Mouse (Mus musculus) mesoderm, embryonic 11.5 days (tissue): ENCODE measurements around the gene Elavl3.

Experiments used
- DNase-seq: peaks from one replicate; pipeline ENCODE4 v3.0.0-alpha.2; 2012; ENCODE audit warnings: low read depth, low spot score

Elavl3 gene

DNA sequence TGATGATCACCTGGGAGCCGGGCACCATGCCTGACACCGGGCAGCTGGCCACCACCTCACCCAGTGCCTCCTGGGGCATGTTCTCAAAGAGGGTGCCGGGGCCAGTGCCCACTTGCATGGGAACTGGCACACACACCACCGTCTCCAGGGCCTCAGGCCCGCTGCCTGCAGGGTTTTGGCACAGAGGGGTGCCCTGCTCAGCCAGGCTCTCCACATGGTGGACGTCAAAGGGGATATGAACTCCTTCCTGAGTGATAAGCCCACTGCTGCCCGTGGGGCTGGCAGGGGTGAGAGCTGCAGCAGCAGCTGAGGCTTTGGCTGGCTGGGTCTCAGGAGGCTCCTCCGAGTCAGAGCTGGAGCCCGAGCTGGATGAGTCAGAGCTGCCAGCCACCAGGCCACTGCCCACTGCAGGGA, 6.2 kb upstream of the Elavl3 start:
- DNase-seq: no peak

DNA sequence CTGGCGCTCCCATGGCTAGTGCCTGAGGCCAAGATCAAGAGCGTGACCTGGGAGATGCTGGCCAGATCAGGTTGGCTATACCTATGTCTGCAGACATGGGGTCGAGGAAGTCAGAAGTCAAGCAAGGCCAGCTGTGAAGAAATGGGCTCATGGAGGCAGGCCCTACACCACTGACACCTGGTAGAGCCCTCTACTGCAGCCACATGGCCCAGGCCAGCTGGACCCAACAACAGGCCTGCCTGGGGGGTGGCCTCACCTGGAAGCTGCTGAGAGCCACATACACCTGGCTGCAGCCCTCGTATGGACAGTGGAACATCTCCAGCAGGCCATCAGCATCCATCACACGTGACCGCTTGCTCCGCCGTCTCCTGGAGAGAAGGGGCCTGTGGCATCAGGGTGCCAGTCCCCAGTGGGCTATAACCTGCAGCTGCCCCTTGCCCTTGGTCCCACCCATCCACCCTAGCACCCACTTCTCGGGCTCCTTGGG, 5.3 kb upstream of the Elavl3 start:
- DNase-seq: no peak

DNA sequence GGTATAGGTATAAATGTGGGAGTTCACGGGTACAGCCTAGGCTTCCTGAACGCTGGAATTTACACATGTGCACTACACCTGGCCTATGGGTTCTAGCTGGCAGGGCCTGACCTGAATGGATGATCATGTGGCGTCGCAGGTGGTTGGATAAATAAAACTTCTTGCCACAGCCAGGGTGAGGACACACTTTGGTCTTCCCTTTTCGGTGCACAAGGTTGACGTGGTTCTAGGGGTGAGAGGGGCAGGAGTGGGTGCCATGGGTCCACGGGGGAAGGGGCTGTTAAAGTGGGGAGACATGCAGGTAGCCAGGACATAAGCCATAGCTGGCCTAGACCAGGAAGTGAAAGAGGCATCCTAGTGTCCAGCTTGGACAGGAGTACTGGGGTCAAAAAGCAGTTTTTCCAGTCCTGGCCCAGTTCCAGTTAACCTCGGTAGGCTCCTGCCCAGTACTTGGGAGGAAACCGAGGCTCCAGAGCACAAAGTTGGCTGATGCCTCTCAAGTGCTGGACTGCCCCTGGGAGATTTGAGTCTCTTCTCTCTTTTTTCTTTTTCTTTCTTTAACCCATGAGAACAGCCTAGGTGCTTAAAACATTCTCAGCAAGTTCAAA, 4.6 kb upstream of the Elavl3 start:
- DNase-seq: no peak

DNA sequence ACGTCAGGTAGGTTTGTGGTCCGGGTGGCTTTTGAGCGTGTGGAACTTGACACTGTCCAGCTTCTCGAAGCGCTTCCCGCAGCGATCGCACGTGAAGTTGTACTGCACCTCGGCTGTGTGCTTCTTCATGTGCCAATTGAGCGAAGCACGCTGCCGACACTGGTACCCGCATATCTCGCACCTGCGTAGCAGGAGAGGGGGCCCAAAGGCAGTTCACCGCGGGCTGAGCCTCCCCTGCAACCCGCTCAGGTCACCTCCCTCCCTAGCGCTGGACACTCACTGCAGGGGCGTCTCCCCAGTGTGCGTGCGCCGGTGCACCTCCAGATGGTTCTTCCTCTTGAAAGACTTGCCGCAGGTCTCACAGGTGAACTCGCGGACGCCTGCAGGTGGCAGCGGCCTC, 3.9 kb upstream of the Elavl3 start:
- no peak for DNase-seq

DNA sequence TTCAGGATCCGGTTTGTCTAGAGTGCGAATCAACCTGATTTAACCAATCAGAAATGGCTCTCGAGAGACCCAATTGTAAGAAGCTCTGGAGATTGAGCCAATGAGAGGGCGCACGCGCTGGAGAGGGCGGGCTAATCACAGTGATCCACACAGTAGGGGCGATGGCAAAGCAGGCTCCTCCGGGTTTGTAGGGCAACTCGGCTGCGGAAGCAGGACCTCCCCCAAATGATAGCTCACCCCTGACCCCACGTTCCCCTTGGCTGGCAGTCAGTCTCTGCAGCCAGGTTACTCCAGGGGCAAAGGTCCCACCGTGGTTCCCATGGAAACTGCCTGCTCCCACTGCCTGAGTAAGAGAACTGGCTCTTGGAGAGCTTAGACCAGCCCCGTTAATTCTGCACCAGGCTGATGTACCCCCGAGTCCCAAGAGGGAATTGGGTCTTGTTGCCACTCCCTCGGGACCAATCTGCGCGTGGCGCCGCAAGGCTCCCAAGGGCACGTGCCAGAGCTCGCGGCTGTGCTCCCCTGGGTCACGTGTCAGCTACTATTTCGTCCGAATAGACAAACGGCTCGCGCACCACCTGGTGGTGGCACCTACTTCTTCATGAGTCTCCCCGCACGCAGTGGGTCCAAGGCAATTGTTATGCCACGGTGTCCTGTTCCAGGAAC, 2.7 kb upstream of the Elavl3 start:
- peak; percentile 83 for DNase-seq

DNA sequence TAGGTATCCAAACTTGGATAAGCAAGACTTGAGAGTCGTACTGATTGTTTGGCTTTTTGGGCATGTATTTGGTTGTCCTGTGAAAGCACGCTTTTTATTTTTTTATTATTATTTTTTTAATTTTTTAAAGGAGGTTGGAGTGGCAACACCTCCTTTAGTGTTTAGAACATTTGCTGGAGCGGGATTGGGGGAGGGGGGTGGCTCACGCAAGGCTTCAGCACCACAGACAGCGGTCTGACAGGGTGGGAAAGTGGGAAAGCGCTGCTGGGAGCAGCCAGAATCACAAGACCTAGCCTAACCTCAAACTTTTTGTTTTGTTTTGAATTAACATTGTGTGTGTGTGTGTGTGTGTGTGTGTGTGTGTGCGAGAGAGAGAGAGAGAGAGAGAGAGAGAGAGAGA, 1.8 kb upstream of the Elavl3 start:
- DNase-seq: no peak

DNA sequence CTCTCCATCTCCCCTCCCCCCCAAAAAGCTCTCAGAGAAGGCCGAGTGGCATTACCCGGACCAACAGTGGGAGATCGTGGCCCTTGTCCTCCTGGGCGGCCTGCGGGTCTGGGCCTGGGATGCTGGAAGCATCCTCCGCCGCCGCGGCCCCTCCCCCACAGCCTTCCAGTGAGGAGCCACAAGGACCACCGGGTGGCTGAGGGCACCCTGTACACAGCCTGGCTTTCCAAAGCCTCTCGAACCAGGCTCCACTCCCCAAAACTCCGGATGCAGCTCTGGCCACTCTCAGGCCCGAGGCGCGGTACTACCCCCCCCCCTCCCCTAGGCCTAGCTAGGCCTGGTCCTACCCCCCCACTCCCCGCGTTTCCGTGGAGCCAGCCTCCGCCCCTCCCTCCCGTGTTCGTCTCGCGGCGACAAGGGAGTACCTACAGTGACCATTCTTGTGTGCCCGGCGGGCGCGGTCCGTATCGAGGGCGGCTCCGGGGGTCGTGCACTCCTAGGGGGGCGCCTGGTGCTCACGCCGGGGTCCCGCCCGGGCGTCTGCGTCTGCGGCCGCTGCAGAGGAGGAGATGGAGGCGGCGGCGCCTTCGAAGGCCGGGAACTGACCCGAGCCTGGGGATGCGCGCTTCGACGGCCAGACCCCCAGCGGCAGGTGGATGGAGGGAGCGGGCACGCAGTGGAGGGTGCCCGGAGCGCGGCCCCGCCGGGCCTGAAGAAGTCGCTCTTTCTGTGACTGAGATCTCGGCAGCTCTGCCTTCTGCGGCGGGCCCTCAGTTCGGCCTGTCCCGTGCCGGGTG, 464 bp downstream of the Elavl3 start:
- DNase-seq: no peak

DNA sequence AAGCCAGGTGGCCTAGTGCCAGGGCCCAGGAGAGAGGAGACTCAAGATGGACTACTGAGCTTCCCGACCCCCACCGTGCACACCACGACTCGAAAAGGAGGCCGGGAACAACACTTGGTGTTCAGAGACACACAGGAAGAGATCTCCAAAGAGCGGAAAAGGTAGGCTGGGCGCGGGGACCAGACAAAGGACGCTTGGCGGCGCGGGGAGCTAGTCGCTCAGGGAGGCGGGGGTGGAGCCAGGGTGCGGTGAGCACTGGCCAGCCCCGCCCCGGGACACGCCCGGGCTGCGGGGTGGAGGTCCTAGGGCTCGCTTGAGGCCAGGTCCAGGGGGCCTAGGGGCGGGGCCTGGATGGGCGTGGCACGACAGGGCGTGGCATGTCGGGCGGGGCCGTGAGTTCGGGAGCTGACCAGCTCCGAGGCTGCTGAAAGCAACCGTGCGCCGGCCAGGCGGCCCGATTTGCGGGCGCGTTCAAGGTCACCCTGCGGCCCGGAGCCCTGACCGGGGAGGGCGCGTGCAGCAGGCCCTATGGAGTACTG, 1.4 kb downstream of the Elavl3 start:
- peak; percentile 85 for DNase-seq

DNA sequence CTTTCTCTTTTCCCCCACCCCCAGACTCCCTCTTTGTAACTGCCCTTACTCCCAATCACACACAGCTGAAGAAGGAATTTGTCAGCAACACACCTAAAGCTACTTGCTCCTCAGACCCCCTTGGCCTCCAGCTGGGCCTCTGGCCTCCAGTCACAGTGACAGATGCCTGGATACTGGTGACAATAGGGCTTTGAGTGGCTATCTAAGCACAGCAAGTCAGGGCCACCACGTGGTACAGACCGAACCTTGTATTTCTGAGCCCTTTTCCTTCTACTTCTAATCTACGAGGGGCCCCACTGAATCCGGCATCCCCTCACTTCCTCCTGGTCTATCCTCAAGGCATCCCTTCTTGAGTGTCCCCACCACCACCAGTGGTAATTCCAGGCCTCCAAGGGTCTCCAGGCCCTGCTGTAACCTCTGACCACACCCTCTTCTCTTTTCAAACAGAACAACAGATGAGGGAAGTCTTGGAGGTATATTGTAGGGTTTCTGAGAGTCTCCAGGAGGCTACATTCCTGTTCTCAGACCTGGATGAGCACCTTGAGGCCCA, 2.0 kb downstream of the Elavl3 start:
- DNase-seq: no peak

DNA sequence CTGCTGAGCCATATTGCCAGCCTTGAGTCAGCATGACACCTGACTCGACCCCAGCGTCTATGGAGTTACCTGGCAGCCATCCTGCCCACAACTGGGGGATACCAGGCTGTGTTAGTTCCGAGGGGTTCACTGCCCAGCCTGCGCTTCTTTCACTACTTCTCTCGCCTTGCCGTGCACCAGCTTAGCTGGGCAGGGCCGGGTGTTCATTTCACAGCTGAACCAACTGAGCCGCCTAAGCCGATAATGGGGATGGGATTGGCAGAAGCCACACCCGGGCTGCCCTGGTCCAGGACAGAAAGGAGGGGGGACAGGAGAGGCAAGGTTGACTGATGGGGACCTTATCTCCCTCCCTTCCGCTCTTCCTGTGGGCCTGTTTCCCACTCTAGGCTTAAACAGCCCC, 2.5 kb downstream of the Elavl3 start:
- DNase-seq: no peak

DNA sequence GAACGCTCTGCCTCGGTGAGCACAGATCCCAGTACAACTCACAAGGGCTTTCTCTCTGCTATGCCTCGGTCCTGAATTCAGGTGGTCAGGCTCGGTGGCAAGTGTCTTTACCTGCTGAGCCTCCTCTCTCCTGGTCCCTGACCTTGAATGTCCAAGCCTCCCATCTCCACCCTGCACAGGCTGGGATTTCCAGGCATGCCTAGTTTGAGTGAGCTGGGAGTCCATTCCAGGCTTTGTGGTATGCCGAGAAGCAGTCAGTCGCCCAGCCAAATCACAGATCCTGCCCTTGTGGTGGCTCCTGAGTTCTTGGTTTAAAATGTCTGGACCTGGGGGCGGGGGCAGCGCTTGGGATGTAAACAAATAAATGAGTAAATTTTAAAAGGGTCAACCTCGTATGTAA, 4.5 kb downstream of the Elavl3 start:
- no peak for DNase-seq

DNA sequence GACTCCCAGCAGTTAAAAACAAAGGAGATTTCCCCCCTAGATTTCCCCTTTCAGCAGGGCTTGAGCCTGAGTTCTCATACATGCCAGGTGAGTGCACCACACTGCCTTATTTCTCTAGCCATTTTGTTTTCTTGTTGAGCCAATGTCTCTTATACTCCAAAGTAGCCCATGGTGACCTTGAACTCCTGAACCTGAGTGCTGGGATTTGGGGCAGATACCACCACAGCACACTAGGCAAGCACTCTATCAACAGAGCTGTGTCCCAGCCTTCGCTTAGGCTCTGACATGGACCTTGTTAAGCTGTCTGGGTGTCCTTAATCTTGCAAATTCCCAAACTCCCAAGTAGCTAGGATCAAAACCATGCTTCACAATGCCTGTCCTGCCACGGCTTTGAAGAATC, 10.0 kb downstream of the Elavl3 start:
- no peak for DNase-seq

DNA sequence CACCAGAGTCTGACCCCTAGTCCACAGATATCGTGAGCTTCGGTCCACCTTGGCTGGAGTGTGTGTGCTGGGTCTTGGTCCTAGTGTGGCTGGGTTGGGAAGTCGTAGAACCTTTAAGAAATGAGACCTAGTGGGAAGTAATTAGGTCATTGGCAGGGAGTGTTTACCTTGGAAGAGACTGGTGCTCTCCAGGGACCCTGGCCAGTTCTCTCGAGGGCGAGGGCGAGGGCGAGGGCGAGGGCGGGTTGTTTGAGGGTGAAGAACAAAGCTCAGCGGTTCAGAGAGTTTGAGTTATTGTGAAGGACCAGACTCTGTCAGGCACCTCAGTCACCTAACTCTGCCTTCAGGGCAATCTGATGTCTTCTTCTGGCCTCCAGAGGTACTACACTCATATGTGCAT, 14.0 kb downstream of the Elavl3 start:
- no peak for DNase-seq

DNA sequence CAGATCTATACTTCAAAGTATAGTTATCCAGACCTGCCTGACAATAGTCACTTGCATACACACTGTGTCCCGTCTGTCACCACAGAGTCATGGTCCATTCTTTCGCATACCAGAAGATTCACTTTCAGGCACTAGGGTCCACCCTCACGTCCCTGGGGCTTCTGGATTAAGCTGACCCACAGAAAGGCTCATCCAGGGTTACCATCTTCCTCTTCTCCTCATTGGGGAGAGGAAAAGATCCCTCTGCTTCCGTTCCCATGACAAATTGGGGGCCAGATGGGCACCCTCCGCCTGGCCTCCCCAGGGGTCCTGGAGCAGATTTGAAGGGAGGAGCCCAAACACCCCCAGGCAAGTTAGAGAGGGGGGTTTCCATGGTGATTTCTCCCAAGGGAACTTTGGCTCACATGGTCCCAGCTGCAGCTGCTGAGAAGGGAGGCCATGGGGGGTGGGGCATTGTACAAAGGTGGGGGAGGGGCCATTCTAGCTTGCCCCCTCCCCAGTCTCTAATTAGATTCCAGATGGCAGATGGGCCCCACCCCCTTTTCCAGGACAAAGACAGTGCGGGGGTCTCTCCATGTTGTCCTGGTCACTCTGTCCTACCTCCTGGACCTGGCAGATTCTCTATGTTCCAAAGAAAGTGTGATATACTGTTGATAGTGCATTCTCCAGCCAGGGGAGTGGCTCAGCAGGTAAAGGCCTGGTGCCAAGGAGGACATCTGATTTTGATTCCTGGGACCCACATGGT, 16.4 kb downstream of the Elavl3 start:
- DNase-seq: peak; percentile 73

DNA sequence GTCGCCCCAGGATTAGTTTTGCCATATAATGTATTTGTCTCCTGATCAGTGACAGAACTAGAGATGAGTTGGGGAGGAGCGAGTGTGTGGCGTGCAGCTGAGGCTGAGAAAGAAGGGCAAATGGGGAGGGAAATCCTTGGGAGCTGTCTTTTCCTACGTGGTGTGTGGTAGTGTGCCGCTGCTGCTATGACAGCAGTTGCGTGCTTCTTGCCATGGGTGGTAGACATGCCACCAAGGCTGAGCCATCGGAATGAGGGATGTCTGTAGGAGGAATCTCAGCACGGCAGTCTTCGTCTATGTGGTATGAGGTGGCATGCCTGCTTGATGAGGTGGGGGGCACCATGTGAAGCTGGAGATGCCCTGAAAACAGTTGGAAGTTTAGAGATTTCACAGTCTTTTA, 21.4 kb downstream of the Elavl3 start:
- no peak for DNase-seq

DNA sequence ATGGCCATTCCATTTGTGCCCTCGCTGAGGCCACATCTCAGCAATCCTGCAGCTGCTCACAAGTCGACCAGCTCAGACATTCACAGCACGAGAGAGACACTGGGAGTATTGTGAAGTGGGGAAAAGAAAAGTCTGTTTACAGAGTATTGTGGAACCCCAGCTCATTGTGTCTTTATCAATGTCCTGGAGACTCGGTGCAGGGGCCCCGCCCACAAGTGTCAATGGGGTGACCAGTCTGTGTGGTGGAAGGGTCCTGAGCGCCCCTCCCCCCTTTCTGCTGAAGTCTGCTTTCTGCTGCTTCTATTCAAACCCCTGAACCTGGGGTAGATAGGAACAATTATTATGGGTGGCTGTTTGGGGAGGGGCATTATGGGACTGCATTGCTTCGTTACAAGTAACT, 23.4 kb downstream of the Elavl3 start:
- peak; percentile 36 for DNase-seq

DNA sequence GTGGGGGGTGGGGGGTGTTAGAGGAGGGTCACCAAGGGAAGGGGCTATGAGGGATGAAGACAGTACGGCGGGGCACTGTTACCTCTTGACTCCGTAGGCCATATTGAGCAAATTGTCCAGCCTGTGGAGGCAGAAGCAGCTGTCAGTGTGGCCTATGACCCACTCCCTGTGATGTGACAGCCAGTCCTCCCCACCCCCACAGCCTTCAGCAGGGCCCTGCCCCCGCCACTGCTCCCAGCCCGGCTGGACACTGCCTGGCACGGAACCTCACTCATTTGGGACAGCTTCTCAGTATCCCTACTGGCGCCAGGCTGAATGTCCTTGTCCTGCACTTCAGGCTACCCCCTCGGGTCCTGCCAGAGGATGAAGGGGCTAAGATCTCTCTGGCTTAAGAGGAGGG, 27.2 kb downstream of the Elavl3 start:
- no peak for DNase-seq

DNA sequence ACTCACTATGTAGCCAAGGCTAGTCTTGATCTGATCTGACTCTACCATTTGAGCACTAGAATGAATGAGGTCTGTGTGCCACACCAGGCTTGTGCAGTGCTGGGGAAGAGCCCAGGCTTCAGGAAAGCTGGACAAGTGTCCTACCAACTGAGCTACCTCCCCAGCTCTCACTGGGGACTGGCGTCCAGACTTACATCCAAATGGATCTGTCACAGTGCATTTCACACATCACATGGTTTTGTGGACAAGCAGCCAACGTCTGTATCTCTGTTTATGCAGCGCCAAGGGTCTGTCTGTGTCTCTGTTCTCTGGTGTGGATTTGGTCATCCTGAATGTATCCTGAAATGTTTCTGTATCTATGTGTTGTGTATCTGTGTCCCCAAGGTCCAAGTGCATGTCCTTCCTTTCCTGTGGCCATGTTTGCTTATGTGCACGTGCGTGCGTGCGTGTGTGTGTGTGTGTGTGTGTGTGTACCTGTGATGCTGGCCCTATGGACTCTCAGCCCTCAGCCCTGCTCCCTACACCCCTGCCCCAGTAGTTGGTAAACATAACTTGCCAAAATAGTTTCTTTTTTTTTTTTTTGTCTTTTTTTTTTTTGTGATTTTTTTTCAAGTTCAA, 34.5 kb downstream of the Elavl3 start:
- DNase-seq: no peak

DNA sequence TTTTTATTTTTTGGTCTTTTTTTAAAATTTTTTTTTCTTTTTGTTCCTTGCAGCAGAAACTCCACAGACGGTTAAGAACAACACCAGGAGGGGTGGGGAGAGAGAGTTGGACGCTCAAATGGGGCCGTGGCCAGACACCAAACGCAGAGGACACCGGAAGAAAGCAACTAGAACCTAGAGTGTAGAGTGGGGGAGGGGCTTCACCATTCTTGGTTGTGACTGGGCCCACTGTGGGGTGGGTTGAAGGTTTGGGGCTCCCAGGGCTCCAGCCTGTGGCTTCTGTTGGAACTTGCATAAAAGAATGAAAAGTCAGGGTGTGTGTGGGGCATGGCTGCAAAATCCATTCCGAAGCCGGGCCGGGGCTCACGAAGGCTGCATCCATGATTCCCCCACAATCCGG, 35.6 kb downstream of the Elavl3 start:
- no peak for DNase-seq

DNA sequence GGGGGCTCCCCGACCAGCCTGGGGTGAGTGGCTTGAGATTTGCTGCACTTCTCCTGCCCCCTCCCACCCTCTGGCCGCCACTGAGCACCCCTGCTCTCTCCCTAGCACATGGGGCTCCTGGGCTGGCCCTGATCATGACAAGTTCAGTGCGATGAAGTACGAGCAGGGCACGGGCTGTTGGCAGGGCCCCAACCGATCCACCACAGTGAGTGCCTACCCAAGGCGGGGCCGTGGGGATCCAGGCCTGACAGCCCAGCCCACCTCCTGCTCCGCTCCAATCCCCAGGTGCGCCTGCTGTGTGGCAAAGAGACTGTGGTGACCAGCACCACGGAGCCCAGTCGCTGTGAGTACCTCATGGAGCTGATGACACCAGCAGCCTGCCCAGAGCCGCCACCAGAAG, 39.1 kb downstream of the Elavl3 start:
- DNase-seq: no peak

DNA sequence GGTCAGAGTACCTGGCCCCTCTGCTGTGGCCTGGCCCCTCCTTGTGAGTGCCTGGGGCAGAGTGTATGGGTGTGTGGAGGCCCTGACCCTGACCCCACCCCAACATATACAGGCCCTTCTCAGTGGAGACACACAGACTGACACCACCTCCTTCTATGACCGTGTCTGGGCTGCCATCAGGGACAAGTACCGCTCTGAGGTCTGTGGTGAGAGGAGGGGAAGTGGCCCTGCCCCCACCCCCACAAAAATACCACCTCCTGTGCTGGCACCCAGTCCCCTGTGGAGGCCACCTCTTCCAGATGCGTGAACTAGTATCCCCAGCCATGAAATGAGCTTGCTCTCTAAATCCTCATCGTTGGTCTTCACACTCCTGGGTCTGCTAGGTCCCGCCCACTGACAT, 40.8 kb downstream of the Elavl3 start:
- no peak for DNase-seq
